Mouse (Mus musculus) heart, postnatal 4 days (tissue): Measurements from ENCODE around the gene Dclk2. TPM values are rescaled to one million over a fixed set of nuclear protein-coding genes. Genes with fewer than 3 reads are reported as not detected.
A peak's percentile ranks its signal among the peaks of the same experiment; 100 is the strongest.

Experiments used
- DNase-seq: peaks from one replicate; pipeline ENCODE4 v3.0.0; 2021
- total RNA-seq, 2 experiments: library from RNA; stranded (reverse); gene quantifications; 2 replicates each; pipeline ENCODE4 v1.2.3; 2021

Dclk2 gene
- total RNA-seq, 2 experiments from 2014 or later = 8.2 to 8.8 TPM

DNA sequence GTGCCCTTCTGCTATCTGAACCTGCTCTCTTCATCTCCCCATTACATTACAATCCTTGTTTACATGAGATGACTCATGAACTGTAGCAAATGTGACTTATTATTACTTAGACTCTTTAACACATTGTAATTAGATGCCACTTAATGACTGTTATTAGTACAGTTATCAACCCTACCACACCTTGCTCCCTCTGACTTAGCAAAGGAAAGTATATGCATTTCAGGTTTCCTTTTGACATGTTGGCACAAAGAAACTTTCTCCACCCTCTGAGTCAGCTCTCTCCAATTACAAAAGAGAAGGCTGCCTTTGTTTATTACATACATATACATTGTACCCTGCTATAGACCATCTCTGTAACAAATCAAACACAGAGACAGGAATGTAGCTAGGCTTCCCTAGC lies 33.1 kb downstream of the Dclk2 start:
- DNase-seq = no peak

DNA sequence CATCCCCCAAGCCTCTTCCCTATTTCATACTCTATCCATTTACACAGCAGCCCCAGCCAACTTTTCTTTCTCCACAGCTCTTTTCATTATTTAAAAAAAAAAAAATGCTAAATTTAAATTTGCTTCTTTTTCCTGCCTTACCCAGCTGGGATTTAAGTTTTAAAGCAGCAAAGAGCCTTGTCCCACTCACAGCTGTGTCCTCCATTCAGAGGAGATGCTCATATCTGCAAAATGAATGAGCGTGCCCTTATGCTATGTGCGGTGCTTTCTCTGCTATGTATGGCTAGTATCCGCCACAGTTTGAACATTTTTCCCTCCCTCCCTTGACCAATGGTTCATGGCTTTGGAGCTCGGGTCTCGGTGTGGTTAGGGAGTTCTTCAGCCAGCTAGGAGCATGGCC lies 35.5 kb downstream of the Dclk2 start:
- DNase-seq = no peak

DNA sequence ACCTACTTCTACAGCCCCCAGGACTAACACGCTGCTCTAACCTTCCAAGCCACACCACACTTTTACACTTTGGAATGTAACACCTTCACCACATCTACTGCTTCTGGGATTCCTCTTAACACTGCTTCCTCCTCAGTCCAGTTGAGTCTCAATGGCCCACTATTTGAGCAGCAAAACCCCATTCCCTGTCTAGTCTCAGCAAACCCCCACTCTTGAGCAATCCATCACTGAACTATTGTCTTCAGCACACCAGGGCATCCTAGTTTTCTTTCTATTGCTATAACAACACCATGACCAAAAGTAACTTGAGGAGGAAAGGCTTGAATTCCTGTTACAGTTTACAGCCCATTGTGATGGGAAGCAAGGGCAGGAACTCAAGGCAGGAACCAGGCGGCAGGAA lies 36.2 kb downstream of the Dclk2 start:
- no peak for DNase-seq

DNA sequence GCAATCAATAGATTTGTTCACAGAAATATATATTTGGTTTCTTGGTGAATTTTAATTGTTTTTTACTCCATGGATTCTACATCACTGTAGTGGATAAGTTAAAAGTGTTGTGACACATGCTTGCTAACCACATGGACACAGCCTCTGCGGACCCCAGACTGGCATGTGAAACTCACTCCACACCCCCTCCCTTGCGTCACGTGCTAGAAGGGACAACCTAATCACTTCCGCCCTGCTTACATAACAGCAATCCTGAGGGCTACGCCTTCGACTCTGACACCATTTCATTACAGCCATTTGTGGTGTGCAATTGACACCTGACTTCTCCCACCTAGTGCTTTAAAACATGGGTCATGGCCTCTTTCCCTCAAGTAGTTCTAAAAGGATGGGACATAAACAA lies 36.7 kb downstream of the Dclk2 start:
- DNase-seq = no peak

DNA sequence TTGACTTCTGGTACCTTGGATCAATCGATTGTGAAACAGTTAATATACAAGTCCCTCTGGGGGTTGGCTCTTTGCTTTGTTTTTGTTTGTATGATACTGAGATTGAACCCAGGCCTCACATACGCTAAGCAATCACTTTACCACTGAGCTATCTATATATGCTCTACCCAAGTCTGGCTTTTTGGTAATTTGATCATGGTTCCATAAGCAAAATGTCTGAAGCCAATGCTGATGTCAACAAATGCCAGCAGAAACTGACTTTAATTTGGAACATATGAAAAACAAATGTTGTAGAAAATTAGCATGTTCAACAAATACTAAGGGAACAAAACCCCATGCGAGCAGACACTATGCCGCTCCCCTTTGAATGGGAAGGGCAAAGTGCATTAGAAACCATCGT lies 44.7 kb downstream of the Dclk2 start:
- DNase-seq = no peak

DNA sequence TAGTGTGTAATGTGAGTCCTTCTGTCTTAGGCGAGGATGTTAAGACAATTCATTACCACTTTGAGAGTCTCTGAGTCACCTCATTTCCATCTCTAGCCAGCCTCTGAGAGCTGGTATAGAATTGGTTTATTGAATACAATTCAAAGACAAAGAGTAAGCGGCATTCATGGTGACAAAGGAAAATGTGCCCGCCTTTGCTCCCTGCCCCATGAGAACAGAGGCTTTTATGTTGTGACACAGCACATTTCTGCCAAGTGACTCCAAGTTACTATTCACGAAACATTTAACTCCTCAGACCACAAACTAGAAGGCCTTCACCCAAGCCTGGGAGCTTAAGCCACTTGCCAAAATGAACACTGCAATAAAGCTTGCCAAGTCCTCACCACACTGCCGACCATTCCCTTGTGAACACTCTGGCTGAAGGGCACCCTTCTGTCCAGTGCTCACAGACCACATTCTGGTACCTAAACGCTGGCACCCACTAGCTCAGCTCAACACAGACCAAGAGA lies 47.5 kb downstream of the Dclk2 start:
- no peak for DNase-seq

DNA sequence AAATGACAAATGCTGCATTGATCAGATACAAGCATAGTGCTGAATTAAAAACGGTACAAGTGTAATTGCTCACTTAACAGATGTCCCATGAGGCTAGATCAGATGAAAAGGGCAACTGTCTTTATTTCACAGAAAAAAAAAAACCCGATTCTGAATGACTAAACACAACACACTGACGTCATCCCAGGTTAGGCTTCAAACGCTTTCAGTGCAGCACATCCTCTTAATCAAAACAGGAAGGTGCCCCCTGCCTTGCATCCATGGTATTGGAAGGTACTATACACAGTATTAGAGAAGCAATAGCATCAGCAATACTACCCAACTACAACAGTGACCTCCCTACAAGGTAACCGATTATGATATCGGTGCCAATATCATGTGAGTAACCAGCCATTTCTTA lies 49.7 kb downstream of the Dclk2 start:
- no peak for DNase-seq

DNA sequence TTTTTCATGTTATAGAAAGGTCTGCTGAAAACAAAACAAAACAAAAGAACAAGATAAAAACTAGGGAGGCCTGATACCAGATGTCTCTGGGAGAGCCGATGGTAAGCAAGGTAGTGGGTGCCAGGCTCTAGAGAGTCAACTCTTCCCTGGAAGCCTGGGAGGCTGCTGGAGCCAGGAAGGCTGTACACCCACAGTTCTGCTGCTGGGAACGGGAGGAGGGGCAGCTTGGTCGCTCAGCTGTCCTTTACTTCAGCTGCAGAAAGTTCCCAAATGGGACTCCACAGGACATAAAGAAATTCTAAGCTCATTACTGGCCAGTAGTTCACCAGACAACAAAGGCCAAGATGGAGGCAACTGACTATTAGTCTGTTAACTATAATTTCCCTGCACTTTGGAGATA lies 50.2 kb downstream of the Dclk2 start:
- DNase-seq = no peak

DNA sequence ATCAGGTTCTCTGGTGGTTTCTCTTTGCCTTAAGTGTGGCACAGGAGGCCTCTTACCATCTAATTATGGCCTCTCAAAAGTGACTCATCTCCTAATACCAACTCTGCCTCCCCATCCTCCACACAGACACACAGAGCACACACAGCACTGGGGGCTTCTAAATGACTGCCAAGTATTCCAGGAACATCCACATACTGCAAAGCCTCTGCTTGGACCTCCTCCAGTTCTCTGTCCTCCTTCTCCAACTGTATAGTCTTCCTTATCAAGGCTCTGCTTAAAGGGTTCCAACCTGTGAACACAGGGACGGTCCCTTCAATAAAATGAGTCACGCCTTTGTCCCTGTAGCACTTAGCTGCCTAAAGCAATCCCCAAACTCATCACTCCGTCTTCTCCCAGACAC lies 51.9 kb downstream of the Dclk2 start:
- DNase-seq = no peak

DNA sequence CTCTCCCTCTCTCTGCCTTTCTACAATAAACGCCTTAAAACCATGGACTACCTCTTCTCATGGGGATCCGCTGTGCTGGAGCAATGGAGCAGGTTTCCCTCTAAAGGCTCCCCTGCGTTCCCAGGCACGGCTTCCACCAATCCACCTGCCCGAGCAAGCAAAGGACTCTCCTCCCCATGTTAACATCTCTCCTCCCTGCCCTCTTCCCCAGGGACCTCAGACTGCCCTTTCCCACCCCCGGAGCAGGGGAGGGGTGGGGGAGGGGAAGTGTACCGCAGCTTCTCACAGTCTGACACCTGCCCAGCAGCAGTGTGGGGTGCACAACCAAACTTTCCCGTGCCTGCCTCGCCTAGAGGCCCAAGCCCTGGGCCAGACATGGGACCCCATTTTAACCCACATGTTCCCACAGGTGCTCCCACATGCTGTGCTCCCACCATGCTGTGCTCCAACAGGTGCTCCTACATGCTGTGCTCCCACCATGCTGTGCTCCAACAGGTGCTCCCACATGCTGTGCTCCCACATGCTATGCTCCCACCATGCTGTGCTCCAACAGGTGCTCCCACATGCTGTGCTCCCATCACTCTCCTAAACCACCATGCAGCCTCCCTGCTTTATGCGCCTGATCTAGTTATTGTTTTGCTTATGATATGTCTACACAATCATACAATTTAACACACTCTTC lies 57.2 kb downstream of the Dclk2 start:
- no peak for DNase-seq

DNA sequence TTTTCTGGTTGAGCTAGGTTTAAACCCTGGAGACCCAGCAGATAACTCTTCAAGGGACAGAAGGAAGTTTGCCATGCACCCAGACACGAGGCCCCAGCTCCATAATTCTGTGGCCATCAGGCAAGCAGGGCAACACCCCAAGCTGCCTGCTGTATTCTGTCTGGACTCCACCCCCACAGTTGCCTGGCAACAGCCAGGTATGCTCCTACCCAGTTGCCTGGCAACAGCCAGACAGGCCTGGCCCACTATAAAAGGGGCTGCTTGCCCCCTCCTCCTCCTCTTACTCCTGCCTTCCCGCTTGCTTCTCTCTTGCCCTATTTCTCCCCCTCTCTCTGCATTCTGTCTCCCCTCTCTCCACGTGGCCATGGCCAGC lies 57.7 kb downstream of the Dclk2 start:
- DNase-seq = no peak

DNA sequence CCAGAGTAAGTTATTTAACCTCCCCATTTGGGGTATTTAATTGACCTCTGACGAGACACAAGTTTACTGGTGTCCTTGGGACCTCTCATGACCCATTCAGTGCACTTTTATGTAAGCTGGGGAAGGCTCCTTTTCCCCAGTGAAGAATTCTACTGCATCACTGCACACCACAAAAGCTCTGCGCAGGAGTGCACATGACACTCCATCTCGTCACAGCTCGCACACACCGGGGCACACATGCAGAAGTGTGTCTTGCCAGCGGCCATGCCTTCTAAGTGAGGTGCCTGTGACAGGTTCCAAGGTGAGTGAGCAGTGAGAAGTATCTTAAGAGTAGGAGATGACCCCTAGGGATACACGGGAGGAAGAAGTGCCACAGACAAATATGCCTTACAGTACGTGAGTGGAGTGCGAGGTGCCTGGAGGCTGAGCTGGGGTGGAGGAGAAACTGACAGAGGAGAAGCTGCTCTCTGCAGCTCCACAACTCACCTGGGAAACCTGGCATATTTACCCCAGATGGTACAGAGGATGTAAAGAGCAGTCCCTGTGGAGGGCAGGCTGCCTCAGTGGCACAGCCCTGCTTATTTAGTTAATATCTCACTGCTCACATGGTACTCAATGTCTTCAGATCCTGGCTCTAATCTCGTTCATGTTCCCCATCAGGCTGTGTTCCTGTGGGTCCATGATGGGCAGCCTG lies 58.3 kb downstream of the Dclk2 start:
- no peak for DNase-seq

DNA sequence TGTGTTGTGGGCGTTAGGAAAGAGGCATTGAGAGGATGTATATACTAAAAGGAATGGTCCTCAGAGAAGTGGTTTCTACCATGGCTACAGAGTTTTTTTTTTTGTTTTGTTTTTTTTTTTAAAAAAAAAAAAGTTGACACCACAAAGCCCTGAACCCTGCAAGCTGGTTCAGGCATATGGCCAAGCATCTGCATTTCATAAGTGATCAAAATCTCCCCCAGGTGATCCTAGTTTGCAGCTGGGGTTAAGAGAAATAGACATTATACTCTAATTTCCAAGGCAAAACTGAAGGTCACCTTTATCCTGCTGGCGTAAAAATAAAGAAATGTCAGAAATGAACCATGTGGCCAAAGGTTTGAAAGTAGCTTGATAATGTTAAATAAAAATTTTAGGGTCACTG lies 60.9 kb downstream of the Dclk2 start:
- DNase-seq = no peak

DNA sequence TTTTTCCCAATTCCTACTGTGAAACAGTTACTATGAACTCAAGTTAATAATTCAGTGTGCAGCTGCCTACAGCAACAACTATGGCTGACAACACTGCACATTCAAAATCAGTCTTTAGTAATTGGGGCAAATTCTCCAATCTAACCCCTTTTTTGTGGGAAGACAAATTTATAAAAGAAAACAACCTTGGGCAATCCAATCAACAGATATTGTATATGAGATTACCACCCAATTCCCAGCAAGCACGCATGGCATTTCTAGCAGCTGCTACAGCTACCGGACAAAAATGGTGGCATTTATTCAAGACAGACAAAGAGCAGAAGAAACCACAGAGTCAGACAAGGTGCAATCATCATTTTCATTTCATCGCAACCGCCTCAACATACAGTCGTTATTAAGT lies 62.0 kb downstream of the Dclk2 start:
- no peak for DNase-seq

DNA sequence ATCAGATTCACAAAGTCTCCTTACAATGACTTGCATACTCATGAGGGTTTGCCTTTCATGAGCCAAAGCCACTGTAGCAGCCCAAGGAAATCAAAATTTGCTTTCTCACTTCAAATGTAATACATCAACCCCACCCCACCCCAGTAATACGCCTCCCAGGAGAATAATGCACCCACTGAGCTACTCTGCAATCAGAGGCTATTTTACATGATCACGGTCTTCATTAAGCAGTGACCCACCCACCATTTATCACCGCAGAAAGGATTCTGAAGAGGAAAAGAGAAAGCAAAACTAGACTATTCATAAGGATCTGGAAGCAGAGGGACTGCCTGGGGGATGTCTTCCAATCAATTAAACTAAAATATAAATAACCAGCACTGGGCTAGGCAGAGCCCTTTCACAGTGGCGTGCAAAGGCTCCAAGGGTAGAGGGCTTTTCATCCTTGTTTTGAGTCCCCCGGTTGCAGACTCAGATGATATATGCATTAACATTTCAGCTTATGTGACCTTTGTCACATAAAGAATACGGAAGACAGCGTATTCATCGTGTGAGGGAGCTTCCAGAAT lies 62.7 kb downstream of the Dclk2 start:
- no peak for DNase-seq

DNA sequence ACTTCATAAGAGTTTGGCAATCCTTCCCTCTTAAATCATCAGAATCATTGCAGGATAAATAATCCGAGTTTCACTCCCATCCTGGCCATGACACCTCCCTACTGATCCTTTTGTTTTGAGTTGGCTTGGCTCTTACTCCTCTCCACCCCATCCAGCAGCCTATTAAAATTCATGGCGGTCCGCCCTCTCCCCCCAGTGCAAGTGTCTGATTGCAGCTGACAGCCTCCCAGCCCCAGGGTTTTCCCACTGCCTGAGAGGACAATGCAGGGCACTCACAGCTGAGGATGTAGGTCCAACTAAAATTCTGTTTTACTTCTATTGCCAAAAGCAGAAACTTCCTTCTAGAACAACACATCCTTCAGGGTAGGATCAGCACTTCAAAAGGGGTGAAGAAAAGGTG lies 67.8 kb downstream of the Dclk2 start:
- DNase-seq = no peak

DNA sequence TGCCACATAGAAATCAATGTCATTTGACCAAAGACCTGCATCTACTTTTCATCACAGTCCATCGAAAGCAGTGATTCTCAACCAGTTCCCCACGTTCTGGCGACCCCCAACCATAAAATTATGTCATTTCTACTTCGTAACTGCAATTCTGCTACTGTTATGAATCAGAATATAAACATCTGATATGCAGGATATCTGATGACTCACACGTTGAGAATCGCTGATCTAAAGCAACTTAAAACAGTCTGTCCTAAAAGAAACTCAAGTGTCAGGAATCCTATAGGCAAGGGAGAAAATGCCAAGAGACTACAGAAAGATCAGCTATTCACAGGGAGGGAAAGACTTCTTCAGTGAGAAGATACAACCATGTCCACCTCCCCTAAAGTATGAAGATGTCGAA lies 69.5 kb downstream of the Dclk2 start:
- DNase-seq = no peak

DNA sequence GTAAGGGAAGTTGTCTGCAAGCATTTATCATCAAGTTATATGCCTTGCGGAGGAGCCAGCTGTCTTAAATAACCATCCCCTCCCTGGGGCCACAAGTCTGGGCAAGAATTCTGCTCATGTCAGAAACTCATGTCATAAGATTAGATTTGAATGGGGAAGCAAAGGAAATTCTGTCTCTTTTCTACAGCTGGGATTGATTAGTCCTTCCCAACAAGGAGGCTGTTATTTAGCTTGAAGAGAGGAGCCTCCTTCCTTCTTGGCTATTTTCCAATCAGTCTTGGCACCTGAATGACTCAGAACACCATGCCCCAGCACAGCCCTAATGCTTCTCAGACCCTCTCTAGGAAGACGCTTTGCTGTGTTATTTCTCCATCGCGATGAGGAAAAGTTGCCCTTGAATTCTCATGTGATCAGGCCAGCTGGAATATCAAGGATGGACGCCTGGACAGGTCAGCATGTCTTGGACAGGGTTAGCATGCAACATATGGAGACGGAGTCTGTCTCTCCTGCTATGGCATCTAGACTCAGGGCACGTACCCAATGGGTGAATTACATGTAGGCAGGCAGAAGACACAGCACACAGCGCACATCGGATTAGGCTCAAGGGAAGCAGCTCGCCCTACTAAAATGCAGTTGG lies 70.1 kb downstream of the Dclk2 start:
- no peak for DNase-seq

DNA sequence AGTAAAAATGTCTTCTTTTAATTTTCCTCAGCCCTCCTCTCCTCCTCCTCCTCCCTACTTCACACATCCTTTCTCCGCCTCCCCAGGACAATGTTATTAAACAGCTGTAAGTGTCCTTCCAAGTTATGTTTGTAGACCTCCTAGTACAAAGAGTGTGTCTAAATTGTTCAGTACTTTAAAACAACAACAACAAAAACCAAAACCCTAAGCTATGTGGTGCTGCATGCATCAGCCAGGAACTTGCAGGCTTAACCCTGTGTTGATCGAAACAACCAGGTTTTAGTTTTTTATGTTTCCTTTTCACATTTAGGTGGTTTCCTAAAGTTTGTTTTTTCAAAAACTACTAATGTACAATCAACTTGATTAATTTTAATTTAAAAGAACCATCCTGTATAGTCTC lies 71.3 kb downstream of the Dclk2 start:
- DNase-seq = no peak

DNA sequence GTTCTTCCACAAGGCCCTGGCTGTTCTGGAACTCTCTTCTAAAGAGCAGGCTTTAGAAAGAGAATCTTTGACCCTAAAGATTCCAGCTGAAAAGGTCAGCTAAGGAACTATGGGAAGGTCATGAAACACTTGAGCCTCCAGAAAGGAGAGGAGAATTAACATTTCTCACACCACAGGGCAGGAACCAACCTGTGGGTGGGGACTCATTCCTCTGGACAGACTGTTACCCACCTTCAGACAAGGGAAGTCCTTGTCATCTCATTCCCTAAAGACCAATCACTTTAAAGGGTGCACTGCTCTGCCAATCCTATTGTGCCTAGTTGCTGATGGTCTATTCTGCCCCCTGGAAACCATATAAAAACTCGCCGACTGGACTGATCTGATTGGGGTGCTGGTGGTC lies 73.1 kb downstream of the Dclk2 start:
- DNase-seq = no peak

DNA sequence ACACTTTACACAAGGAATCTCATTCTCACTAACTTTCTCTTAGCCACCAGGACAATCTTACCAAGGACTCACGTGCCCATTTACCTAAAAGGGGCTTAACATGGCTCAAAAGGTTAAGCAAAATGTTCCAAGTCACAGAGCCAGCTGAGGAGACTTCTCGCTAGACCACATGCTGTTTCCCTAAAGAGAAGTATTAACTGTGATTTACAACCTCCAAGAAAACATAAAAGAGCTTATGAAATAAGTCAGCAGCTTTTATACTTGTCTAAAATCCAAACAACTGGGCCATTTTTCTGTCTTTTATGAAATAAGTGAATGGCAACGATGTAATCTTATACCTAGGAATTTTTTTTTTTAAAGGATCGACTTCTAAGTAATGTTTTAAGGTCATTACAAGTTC lies 74.6 kb downstream of the Dclk2 start:
- no peak for DNase-seq

DNA sequence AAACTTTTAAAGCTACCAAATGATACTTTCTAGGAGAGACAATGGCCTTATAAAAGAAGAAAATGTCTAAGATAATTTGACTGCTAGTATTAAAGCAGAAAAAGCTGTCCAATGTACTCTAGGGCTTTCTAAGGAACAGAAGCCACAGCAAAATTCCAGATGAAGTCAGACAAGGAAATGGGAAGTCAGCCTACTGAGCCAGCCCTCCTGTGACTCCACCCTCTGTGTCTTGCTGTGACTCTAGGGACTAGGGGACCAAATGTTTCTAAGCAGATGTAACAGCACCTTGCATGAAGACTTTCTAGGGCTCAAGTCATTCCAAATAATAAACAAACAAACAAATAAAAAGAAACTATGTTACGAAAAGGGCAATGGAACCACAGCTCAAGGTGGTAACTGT lies 75.1 kb downstream of the Dclk2 start:
- DNase-seq = peak; percentile 12

DNA sequence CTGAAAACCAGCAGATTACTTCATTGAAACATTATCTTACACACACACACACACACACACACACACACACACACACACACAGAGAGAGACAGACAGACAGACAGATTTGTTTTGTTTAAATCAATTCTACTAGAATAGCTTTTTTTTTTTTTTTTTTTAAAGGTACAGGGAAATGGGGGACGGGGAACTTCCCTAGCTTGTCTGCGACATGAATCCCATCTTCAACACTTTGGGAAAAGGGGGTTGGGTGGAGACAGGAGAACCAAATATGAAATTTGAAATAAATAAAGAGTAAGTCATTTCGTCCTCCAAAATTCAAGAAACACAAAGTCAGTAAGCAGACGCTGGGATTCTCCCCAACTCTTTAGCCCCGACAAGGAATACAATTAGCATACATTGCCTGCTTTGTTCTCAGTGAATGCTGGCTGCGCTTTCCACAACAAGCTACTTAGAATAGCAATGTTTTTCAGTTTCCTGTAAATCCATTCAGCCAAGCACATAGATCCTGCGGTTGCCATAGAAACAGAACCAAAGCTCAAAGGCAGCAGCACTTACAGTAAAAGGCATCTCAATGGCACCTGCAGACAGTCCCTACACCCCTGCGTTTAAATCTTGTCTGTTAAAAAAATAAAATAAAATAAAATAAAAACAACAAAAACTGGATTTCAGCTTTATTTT lies 75.7 kb downstream of the Dclk2 start:
- DNase-seq = no peak
